Mouse (Mus musculus) liver, postnatal 0 days (tissue): Measurements from ENCODE around the gene Pelp1.

ENCODE experiments used
- CTCF ChIP-seq: sonication (generic); IDR thresholded peaks from 2 replicates; pipeline ENCODE4 v1.5.1; 2016; ENCODE audit warnings: antibody characterized with exemption, low read depth
- EP300 ChIP-seq: IDR thresholded peaks from 2 replicates; pipeline ENCODE4 v1.6.1; 2016; ENCODE audit warnings: antibody characterized with exemption, low read depth, mild to moderate bottlenecking

- no peak for TF ChIP-seq CTCF
- TF ChIP-seq EP300: no peak
Measured at GRCm38 (mm10) chr11:70450926-70451325, 41.1 kb upstream of the Pelp1 start.
